Mouse (Mus musculus) gastrocnemius, postnatal 10 days (tissue): ENCODE data around the gene Smdt1. TPM values are rescaled to one million over a fixed set of nuclear protein-coding genes. Genes with fewer than 3 reads are reported as not detected.
A peak's percentile ranks its signal among the peaks of the same experiment; 100 is the strongest.
"Not testable (repeated sequence)": the region's sequence is repeated elsewhere in the genome, so short reads cannot be mapped to it uniquely, and the experiment has no call there.

Experiments used
- DNase-seq: peaks from one replicate; pipeline ENCODE4 v3.0.0; 2021; ENCODE audit warnings: mixed read lengths
- microRNA-seq, 2 experiments: library from miRNA; unstranded; fragments of <30 nt; microRNA quantifications; one replicate each; pipeline ENCODE4 v1.2.0; 2021
- total RNA-seq, 2 experiments: library from RNA; stranded (reverse); gene quantifications; 2 replicates each; pipeline ENCODE4 v1.2.3; 2021

Smdt1 gene
- total RNA-seq, 2 experiments from 2014 or later: 143 to 156 TPM

- DNase-seq: no peak
Measured at GRCm38 (mm10) chr15:82372446-82372845, 33.7 kb downstream of the Smdt1 start.

GRCm38 (mm10) chr15:82372991-82373390, 34.2 kb downstream of the Smdt1 start:
- DNase-seq: no peak

- no peak for DNase-seq
Measured at GRCm38 (mm10) chr15:82374437-82374836, 35.7 kb downstream of the Smdt1 start.

GRCm38 (mm10) chr15:82375855-82376254, 37.1 kb downstream of the Smdt1 start:
- no peak for DNase-seq

- DNase-seq: peak; percentile 49
Measured at GRCm38 (mm10) chr15:82376393-82377138, 37.8 kb downstream of the Smdt1 start.

- no peak for DNase-seq
Measured at GRCm38 (mm10) chr15:82377701-82378100, 38.9 kb downstream of the Smdt1 start.

GRCm38 (mm10) chr15:82378261-82379180, 39.8 kb downstream of the Smdt1 start:
- no peak for DNase-seq

- no peak for DNase-seq
Measured at GRCm38 (mm10) chr15:82379511-82379870, 40.7 kb downstream of the Smdt1 start.

- DNase-seq: peak; percentile 62
Measured at GRCm38 (mm10) chr15:82379871-82380713, 41.3 kb downstream of the Smdt1 start, which contains the start of gene Cyp2d22. TSS of gene Cyp2d22 (minus strand) at chr15:82380260.

GRCm38 (mm10) chr15:82380714-82381062, 41.9 kb downstream of the Smdt1 start:
- no peak for DNase-seq

GRCm38 (mm10) chr15:82382441-82382840, 43.7 kb downstream of the Smdt1 start:
- DNase-seq: no peak

- DNase-seq: no peak
Measured at GRCm38 (mm10) chr15:82385729-82386128, 47.0 kb downstream of the Smdt1 start.

- not testable (repeated sequence) for DNase-seq
Measured at GRCm38 (mm10) chr15:82389916-82390315, 51.2 kb downstream of the Smdt1 start.

GRCm38 (mm10) chr15:82393922-82394321, 55.2 kb downstream of the Smdt1 start, which contains the start of gene Cyp2d11:
TSS of gene Cyp2d11 (minus strand) at chr15:82394022.
- not testable (repeated sequence) for DNase-seq

- DNase-seq: not testable (repeated sequence)
Measured at GRCm38 (mm10) chr15:82395955-82396354, 57.2 kb downstream of the Smdt1 start.

Small RNA genes within 50 kb of the gene (microRNA-seq; reads per million reads assigned to microRNA genes)
- gene Mir7684: 0 reads per million in 2 experiments

Other genes with a start within 250 kb of the Smdt1 start
- gene Ccdc134, start 211.0 kb upstream of the Smdt1 start, total RNA-seq: 10 to 100 TPM; 31.0 to 33.5 TPM
- gene Srebf2, start 191.8 kb upstream of the Smdt1 start, total RNA-seq: 10 to 100 TPM; 37.0 to 42.8 TPM
- gene Shisa8, start 126.1 kb upstream of the Smdt1 start, total RNA-seq: not detected
- under 1 TPM; 0.45 to 0.52 TPM for gene Tnfrsf13c, start 114.6 kb upstream of the Smdt1 start, total RNA-seq
- gene Cenpm, start 94.2 kb upstream of the Smdt1 start, total RNA-seq: 1 to 10 TPM; 4.2 to 7.0 TPM
- not detected for gene 1500009C09Rik, start 86.6 kb upstream of the Smdt1 start, total RNA-seq
- gene Sept3, start 64.1 kb upstream of the Smdt1 start, total RNA-seq: 1 to 10 TPM; 1.2 to 2.0 TPM
- not detected for gene Wbp2nl, start 40.0 kb upstream of the Smdt1 start, total RNA-seq
- gene Naga, start within 50 bp of the Smdt1 start, total RNA-seq: 10 to 100 TPM; 24.6 to 27.3 TPM
- 1 to 10 TPM; 3.0 to 4.9 TPM for gene Pheta2, start within 50 bp of the Smdt1 start, total RNA-seq
- gene Ndufa6, start 15.4 kb downstream of the Smdt1 start, total RNA-seq: 100 to 1,000 TPM; 362 to 411 TPM
- 10 to 100 TPM; 10.8 to 14.5 TPM for gene Cyp2d22, start 41.3 kb downstream of the Smdt1 start, total RNA-seq
- gene Cyp2d11, start 55.1 kb downstream of the Smdt1 start, total RNA-seq: not detected
- gene Cyp2d10, start 68.2 kb downstream of the Smdt1 start, total RNA-seq: under 1 TPM in 1 of 2 experiments, not detected in 1; 0.29 TPM
- under 1 TPM in 1 of 2 experiments, not detected in 1; 0.19 TPM for gene Cyp2d9, start 94.5 kb downstream of the Smdt1 start, total RNA-seq
- not detected for gene Cyp2d12, start 216.1 kb downstream of the Smdt1 start, total RNA-seq